Mouse (Mus musculus) megakaryocyte progenitor cell, adult 5-6 weeks (primary cell): ENCODE data around the gene Ankra2. TPM values are rescaled to one million over a fixed set of nuclear protein-coding genes. Genes with fewer than 3 reads are reported as not detected.

Experiments
- ATAC-seq: replicated peaks from 2 replicates; pipeline ENCODE4 v1.8.0; 2016; ENCODE audit warnings: mild to moderate bottlenecking, moderate TSS enrichment, inconsistent platforms; ENCODE audit not compliant: poor library complexity
- total RNA-seq, 2 experiments: library from RNA; stranded (forward) in 1 of 2; stranded (reverse) in 1 of 2; fragments of 157-497, 149-512 nt in 1 of 2; fragments of 200-1000 nt in 1 of 2; gene quantifications; 2 replicates each; pipeline versions ENCODE4 v1.2.3 to v1.2.4; 2015 to 2017

The Ankra2 gene
- total RNA-seq, 2 experiments from 2014 or later, result 14.2 to 19.9 TPM

GRCm38 (mm10) chr13:98291712-98292111 is 28.8 kb downstream of the Ankra2 start:
- no peak for ATAC-seq

GRCm38 (mm10) chr13:98296072-98296471 is 33.2 kb downstream of the Ankra2 start:
- no peak for ATAC-seq

- ATAC-seq, result no peak
These were observed 35.1 kb downstream of the Ankra2 start for GRCm38 (mm10) chr13:98297883-98298482.

- ATAC-seq, result peak; percentile 99
These were observed 36.2 kb downstream of the Ankra2 start for GRCm38 (mm10) chr13:98298833-98299758.

GRCm38 (mm10) chr13:98305257-98305656 is 42.4 kb downstream of the Ankra2 start:
- 0 out of 2 replicates have a peak, but pooled peaks have one; percentile 40 for ATAC-seq

GRCm38 (mm10) chr13:98306393-98306792 is 43.5 kb downstream of the Ankra2 start:
- ATAC-seq, result no peak

- ATAC-seq, result no peak
These were observed 44.1 kb downstream of the Ankra2 start for GRCm38 (mm10) chr13:98306852-98307475.

GRCm38 (mm10) chr13:98308004-98308403 is 45.1 kb downstream of the Ankra2 start:
- ATAC-seq, result no peak

GRCm38 (mm10) chr13:98308724-98309123 is 45.9 kb downstream of the Ankra2 start:
- ATAC-seq, result no peak

- ATAC-seq, result no peak
These were observed 48.7 kb downstream of the Ankra2 start for GRCm38 (mm10) chr13:98311597-98311996.

GRCm38 (mm10) chr13:98313631-98314030 is 50.8 kb downstream of the Ankra2 start:
- no peak for ATAC-seq

- ATAC-seq, result no peak
These were observed 52.2 kb downstream of the Ankra2 start for GRCm38 (mm10) chr13:98315124-98315523.

- no peak for ATAC-seq
These were observed 53.2 kb downstream of the Ankra2 start for GRCm38 (mm10) chr13:98316140-98316479.

- ATAC-seq, result peak; percentile 92
These were observed 53.8 kb downstream of the Ankra2 start, which contains the start of gene Btf3 for GRCm38 (mm10) chr13:98316480-98317245. TSS of gene Btf3 (minus strand) at chr13:98317006.

- ATAC-seq, result no peak
These were observed 54.4 kb downstream of the Ankra2 start for GRCm38 (mm10) chr13:98317246-98317677.

- ATAC-seq, result no peak
These were observed 55.0 kb downstream of the Ankra2 start for GRCm38 (mm10) chr13:98317911-98318310.

Other genes starting within 250 kb of the Ankra2 start
- 2.1 and 2.9 TPM in 2 replicates for gene Arhgef28, start 56.6 kb upstream of the Ankra2 start, total RNA-seq (2015)
- gene Arhgef28, start 56.6 kb upstream of the Ankra2 start, total RNA-seq (2017), result 2.9 TPM in 2 replicates
- gene Utp15, start within 50 bp of the Ankra2 start, total RNA-seq (2015), result 27.2 and 33.8 TPM in 2 replicates
- gene Utp15, start within 50 bp of the Ankra2 start, total RNA-seq (2017), result 39.9 and 48.0 TPM in 2 replicates
- not detected in 2 replicates for gene Gm21976, start 16.8 kb downstream of the Ankra2 start, total RNA-seq (2015)
- gene Gm21976, start 16.8 kb downstream of the Ankra2 start, total RNA-seq (2017), result not detected in 2 replicates
- 1,345 and 1,405 TPM in 2 replicates for gene Btf3, start 53.9 kb downstream of the Ankra2 start, total RNA-seq (2015)
- gene Btf3, start 53.9 kb downstream of the Ankra2 start, total RNA-seq (2017), result 2,105 and 2,157 TPM in 2 replicates
- gene Foxd1, start 91.2 kb downstream of the Ankra2 start, total RNA-seq (2015), result not detected in 2 replicates
- gene Foxd1, start 91.2 kb downstream of the Ankra2 start, total RNA-seq (2017), result not detected in 2 replicates
- 14.4 and 15.0 TPM in 2 replicates for gene Gm10320, start 228.9 kb downstream of the Ankra2 start, total RNA-seq (2015)
- 0.54 and 1.7 TPM in 2 replicates for gene Gm10320, start 228.9 kb downstream of the Ankra2 start, total RNA-seq (2017)